Mouse (Mus musculus) 3T3-L1 (cell line): ENCODE measurements at regions not wholly inside any gene's neighbourhood (a gene's known extent, or its start where the extent isn't known, plus 50 kb on each side); places are given as distances from the start of the nearest gene placed in this dataset.

ENCODE experiments used
- DNase-seq: peaks from one replicate; pipeline ENCODE4 v3.0.0-alpha.2; 2015; ENCODE audit warnings: low read depth, low spot score

DNA sequence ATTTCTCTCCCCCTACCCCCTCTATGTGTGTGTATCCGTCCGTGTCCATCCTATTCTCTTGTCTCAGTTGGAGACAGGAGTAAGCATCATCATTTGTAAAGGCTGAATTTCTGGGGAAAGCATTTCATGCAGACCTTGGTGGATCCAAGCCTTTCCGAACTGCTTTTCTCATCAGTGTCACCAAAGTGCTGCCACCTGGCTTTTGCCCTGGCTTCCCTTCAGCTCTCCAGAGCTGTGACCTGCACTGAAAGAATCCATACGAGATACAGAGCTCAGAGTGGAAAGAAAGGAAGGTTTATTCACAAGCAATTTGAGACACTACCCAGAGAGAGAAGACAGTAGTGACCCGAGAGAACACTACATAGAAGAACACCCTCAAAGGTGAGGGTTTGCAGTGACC is 248.1 kb downstream of the Cxcl12 start:
- no peak for DNase-seq

- DNase-seq, result peak; percentile 58
Measured at GRCm38 (mm10) chr6:117422846-117423573, 254.7 kb downstream of the Cxcl12 start.

DNA sequence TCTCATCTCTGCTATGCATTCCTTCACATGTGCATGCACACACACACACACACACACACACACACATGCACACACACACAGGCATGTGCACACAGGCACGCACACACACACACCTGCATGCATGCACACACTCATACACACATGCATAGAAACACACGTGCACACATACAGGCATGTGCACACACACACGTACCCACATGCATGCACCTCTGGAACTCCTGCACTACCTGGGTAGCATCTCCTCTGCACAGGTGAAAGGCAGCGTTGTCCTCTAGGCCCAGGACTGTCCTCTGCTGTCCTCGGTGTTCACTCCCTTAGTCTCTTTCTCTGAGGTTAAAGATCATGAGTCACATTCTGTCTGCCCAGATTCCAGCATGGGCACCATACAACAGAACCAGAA is 258.0 kb downstream of the Cxcl12 start:
- DNase-seq, result no peak

GRCm38 (mm10) chr6:117427351-117428142 is 259.2 kb downstream of the Cxcl12 start:
- DNase-seq, result no peak

DNA sequence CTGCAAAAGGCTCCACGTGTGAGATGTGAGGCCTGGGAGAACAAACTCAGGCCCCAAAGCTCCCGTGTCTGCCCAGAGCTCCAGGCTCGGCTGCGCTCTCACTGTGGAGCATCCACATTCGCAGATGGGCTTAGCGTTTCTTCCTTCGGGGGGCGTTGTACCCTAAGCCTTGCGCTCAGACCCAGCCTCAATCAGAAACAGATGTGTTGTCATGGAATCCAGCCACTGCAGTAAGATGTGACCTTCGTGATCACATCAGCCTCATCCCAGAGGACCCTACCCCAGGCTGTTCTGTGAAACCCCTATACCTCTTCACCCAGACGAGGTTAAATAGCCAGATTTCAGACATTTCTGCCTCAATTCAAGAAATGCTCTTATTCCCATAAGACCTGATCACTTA is 260.1 kb downstream of the Cxcl12 start:
- DNase-seq, result no peak

GRCm38 (mm10) chr6:117430876-117431781 is 262.8 kb downstream of the Cxcl12 start:
- peak; percentile 86 for DNase-seq

DNA sequence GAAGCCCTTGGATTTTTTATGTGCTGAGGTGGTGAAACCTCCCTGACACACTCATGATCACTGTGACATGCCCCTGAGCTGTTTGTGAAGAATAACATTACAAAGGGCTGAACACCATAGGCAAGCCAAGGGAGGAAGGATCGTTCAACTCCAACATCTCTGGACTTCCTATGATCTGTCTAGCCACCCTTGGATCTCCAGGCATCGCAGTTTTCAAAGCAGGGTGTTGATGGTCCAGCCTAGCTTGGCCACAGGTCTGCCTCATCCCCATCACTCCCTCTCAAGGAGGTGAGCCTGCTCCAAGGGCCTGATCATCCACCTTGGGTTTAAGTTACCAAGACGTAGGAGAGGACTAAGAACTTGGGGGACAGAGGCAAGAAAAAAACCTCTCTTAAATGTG is 268.5 kb downstream of the Cxcl12 start:
- DNase-seq, result no peak

- peak; percentile 98 for DNase-seq
Measured at GRCm38 (mm10) chr6:117437411-117438101, 269.2 kb downstream of the Cxcl12 start.

DNA sequence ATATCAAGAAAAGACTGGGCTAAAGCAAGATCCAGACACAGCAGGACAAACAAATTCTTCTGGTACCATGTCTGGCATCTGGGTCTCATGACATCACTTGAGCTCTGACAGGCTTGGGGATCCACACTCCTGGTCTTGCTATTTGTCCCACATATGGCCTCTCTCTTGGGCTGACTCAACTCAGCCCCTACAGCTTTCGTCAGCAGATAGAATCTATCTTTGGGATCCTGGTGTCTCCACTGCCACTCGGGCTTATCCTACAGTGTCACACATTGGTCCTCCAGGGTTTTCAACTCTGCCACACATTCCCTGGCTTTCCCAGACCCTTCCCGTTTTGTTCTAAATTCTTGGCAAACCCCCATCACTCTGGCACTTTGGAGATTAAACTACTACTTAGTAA is 280.3 kb downstream of the Cxcl12 start:
- DNase-seq, result peak; percentile 53

DNA sequence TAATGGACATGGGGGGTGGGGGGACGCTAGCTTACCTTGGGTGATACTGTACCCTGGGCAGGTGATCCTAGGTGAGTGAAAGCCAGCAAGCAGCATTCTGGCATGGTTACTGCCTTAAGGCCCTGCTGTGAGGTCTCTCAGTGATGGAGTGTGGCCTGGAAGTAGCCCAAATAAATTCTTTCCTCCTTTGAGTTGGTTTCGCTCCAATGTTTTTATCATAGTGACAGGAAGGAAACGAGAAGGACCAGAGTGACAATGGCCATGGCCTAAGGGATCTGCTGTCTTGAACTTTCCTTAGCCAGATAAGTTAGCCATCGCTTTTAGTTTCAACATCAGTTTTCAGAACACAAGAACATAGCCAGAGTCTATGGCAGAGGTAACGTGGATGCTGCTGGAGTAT is 282.7 kb downstream of the Cxcl12 start:
- no peak for DNase-seq

DNA sequence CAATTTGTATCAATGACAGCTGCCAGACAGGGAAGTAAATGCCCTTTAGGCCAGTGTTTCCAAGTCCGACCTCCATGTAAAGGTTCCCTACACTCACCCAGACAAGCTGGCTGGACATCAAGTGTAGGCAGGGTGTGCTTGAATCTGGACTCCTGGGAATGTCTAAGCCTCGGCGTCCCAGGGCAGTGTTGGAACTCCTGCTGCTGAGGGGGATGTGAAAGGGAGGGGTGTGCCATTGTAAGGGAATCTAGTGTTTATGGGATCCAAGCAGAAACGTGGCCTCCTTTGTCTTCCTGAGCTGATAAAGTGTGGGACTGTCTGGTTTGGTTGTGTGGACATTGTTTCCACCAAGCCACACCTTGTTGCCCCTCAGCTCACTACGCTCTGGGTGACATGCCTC is 291.9 kb downstream of the Cxcl12 start:
- no peak for DNase-seq

DNA sequence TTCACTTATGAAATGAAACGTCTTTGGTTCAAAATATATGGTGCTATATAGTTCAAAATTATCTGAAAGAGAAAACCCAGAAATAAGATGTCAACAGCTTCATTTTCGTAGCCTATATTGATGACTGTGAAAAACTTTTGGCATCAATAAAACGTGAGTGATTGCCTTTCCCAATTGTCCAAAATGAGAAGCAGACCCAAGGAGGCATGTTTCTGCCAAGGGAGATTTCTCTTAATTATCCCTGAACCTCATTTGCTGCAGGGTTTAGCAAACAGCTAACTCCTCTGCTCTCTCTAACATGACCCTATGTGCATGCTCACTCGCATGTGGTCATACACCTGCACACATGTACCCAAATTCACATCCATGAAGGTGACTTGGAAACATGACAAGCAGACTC is 296.8 kb downstream of the Cxcl12 start:
- no peak for DNase-seq

GRCm38 (mm10) chr6:117465606-117466174 is 297.4 kb downstream of the Cxcl12 start:
- DNase-seq, result peak; percentile 53

GRCm38 (mm10) chr6:117479376-117479775 is 311.0 kb downstream of the Cxcl12 start:
- peak; percentile 59 for DNase-seq

GRCm38 (mm10) chr6:117480396-117480795 is 312.1 kb downstream of the Cxcl12 start:
- DNase-seq, result no peak

- no peak for DNase-seq
Measured at GRCm38 (mm10) chr6:117489161-117489560, 320.8 kb downstream of the Cxcl12 start.

DNA sequence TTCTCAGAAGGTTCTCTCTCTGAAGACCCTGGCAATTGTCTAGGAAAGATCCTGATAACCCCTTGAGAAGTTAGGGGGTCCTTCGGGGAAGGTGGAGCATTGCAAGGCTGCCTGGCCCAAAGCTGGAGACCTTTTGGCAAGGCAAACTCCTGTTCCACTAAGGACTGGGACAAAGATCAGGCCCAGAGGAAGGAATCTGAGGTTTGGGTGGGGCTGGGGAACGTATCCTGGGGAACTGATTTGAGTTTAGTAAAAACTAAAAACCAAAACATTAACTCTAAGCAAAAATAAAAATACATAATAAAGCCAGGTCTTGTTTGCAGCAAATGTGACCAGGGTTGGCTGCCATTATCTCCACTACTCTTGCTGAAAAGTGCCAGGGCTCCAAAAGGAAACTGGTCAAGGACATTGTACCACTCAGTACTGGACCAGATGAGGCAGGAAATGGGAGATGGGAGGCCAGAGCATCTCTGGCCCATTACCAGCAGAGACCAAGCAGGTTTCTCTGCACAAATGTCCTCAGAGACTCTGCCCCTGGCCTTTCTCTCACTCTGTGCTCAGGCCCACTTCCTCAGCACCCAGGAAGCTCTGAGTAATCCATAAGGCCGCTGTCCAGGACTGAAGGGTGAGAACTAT is 321.5 kb downstream of the Cxcl12 start:
- DNase-seq, result no peak

GRCm38 (mm10) chr6:117494971-117495370 is 326.6 kb downstream of the Cxcl12 start:
- DNase-seq, result peak; percentile 95

GRCm38 (mm10) chr6:117497337-117497736 is 329.0 kb downstream of the Cxcl12 start:
- peak; percentile 73 for DNase-seq

GRCm38 (mm10) chr6:117497904-117498303 is 329.6 kb downstream of the Cxcl12 start:
- peak; percentile 37 for DNase-seq

- DNase-seq, result peak; percentile 52
Measured at GRCm38 (mm10) chr6:117502346-117502745, 334.0 kb downstream of the Cxcl12 start.
